Mouse (Mus musculus) G1E (cell line): ENCODE results near the gene 9430038I01Rik.

Source experiments
- CTCF ChIP-seq: IDR thresholded peaks from 2 replicates; pipeline ENCODE4 v1.5.1; 2012; ENCODE audit warnings: low read depth, low read length, inconsistent platforms, mixed read lengths
- GATA1 ChIP-seq: IDR thresholded peaks from 2 replicates; pipeline ENCODE4 v1.6.1; 2012; ENCODE audit warnings: borderline replicate concordance, low read length, inconsistent platforms, mixed read lengths

GRCm38 (mm10) chr7:137387863-137388262 lies 22.7 kb downstream of the 9430038I01Rik start:
- no peak for TF ChIP-seq CTCF
- TF ChIP-seq GATA1, result no peak
